Mouse (Mus musculus): ENCODE data around the gene Cbx5.
A peak's percentile ranks its signal among the peaks of the same experiment; 100 is the strongest.

DNA sequence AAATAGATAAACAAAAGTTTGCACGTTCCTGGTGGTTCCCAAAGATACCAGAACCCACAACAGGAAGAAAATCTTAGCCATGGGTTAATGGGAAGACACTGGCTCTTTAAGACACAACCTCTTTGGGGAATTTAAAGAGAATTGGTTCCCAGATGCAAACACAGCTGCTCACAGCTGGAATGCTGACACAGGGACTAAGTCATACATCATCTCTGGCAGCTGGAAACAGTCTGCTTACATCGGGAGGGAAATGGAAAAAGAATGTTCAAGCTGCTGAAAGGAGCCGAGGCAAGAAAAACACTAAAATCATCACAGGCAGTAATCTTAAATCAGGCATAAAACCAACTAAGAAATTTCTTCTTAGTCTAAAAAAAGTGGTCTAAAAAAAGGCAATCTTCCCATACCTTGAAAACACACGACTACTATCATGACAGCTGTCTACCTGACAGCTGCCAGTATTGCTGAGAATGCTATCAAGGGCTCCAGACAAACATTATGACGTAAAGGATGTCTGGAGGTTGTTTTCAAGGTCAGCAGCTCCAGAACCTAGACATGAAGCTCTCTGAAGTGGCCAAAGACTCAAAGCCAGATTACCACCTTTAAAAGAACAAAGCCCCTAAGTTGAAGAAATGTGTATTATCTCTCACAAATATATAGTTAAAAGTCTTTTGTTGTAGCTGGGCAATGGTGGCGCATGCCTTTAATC, 37.4 kb downstream of the Cbx5 start:
- no peak for TF ChIP-seq POLR2A (IDR thresholded peaks at IDR 0.05; ENCODE audit: insufficient read depth, low read depth, low read length)
- TF ChIP-seq CTCF (IDR thresholded peaks at IDR 0.05): no peak
- TF ChIP-seq EP300 (IDR thresholded peaks at IDR 0.05; ENCODE audit: insufficient read depth, low read depth, low read length): peak; percentile 79; the same call in 1 of the 2 replicates
